Mouse (Mus musculus): Measurements from ENCODE around the gene Ak9. TPM values are rescaled to one million over a fixed set of nuclear protein-coding genes. Genes with fewer than 3 reads are reported as not detected.

The Ak9 gene
- total and polyA plus RNA-seq, 3 experiments = 0.21 TPM; not detected in 2

GRCm38 (mm10) chr10:41450137-41450670 lies 146.4 kb downstream of the Ak9 start, which contains the start of gene Zbtb24 (continued):
- TF ChIP-seq CHD1 (IDR thresholded peaks at IDR 0.05; ENCODE audit: low read depth, low read length) = no peak

- Histone ChIP-seq H3K9ac (ENCODE audit: control insufficient read depth, low read depth, low read length, poor library complexity, severe bottlenecking) (peak overlapping the region; percentile 80), H3K9me3 (replicated peaks; ENCODE audit: insufficient read depth, low read length) (no peaks in the 10 kb centered on the region), H3K27me3 (ENCODE audit: control insufficient read depth in 1 of 2, insufficient read depth in 2 of 2, low read length in 2 of 2) (no peaks in the 10 kb centered on the region), H3K4me1 (ENCODE audit: control insufficient read depth in 1 of 2, insufficient read depth in 2 of 2, low read length in 2 of 2) (peaks cover 4 to 21% of the 10 kb centered on the region in 2 experiments), H3K79me2 (ENCODE audit: control insufficient read depth, insufficient read depth, low read length, poor library complexity) (peaks cover 17% of the 10 kb centered on the region), H3K36me3 (ENCODE audit: control insufficient read depth in 1 of 2, insufficient read depth in 2 of 2, low read length in 2 of 2) (peaks cover 0 to 12% of the 10 kb centered on the region in 2 experiments; a peak in 2 of 4 replicates), H3K4me3 (ENCODE audit: control insufficient read depth in 1 of 2, insufficient read depth in 1 of 2, low read depth in 2 of 2, low read length in 2 of 2) (peak overlapping the region; percentile 77 to 97), H3K27ac (ENCODE audit: control insufficient read depth, low read depth, low read length) (peak overlapping the region; percentile 49)
- no peak for DNase-seq (ENCODE audit: low read depth, low spot score)
- no peak for TF ChIP-seq MAX (IDR thresholded peaks at IDR 0.05; ENCODE audit: low read length)
- TF ChIP-seq POLR2A (IDR thresholded peaks at IDR 0.05; ENCODE audit: control insufficient read depth in 1 of 2, insufficient read depth in 1 of 2, low read depth in 1 of 2, low read length in 2 of 2, poor library complexity in 1 of 2) = no peak
- no peak for TF ChIP-seq SIN3A (IDR thresholded peaks at IDR 0.05; ENCODE audit: low read length)
- TF ChIP-seq ZNF384 (IDR thresholded peaks at IDR 0.05; ENCODE audit: low read depth, low read length) = peak; percentile 90
- no peak for TF ChIP-seq ZC3H11A (IDR thresholded peaks at IDR 0.05; ENCODE audit: low read depth, low read length)
Measured at GRCm38 (mm10) chr10:41450780-41451522, 147.2 kb downstream of the Ak9 start.

- no peak for DNase-seq (ENCODE audit: low read depth, low spot score)
- no peaks in the 10 kb centered on the region for H3K27me3 ChIP-seq (ENCODE audit: control insufficient read depth in 1 of 2, insufficient read depth in 2 of 2, low read length in 2 of 2)
- peaks cover 17% of the 10 kb centered on the region for H3K79me2 ChIP-seq (ENCODE audit: control insufficient read depth, insufficient read depth, low read length, poor library complexity)
- no peaks in the 10 kb centered on the region for H3K9me3 ChIP-seq (replicated peaks; ENCODE audit: insufficient read depth, low read length)
- TF ChIP-seq UBTF (IDR thresholded peaks at IDR 0.05; ENCODE audit: borderline replicate concordance, insufficient read depth, low read depth, low read length) = no peak
- TF ChIP-seq TAL1 (IDR thresholded peaks at IDR 0.05; ENCODE audit: low read length) = no peak
- no peak for TF ChIP-seq NELFE (IDR thresholded peaks at IDR 0.05; ENCODE audit: low read depth, low read length)
- TF ChIP-seq ELF1 (IDR thresholded peaks at IDR 0.05; ENCODE audit: low read depth, low read length) = no peak
- TF ChIP-seq MYC (IDR thresholded peaks at IDR 0.05; ENCODE audit: low read depth, low read length) = no peak
- TF ChIP-seq MEF2A (IDR thresholded peaks at IDR 0.05; ENCODE audit: extremely low read depth, insufficient replicate concordance, low read depth, low read length, poor library complexity, severe bottlenecking) = no peak
- no peak for TF ChIP-seq RAD21 (IDR thresholded peaks at IDR 0.05; ENCODE audit: low read depth, low read length)
- no peak for TF ChIP-seq KAT2A (conservative IDR thresholded peaks at IDR 0.05; ENCODE audit: low read depth, low read length)
- no peak for TF ChIP-seq CHD2 (IDR thresholded peaks at IDR 0.05; ENCODE audit: low read length)
- TF ChIP-seq MAX (IDR thresholded peaks at IDR 0.05; ENCODE audit: low read length) = no peak
- H3K36me3 ChIP-seq (ENCODE audit: control insufficient read depth in 1 of 2, insufficient read depth in 2 of 2, low read length in 2 of 2) = peaks cover 0 to 16% of the 10 kb centered on the region in 2 experiments; a peak in 2 of 4 replicates
- H3K27ac ChIP-seq (ENCODE audit: control insufficient read depth, low read depth, low read length) = no peak overlapping the region
- H3K4me1 ChIP-seq (ENCODE audit: control insufficient read depth in 1 of 2, insufficient read depth in 2 of 2, low read length in 2 of 2) = peaks cover 4 to 27% of the 10 kb centered on the region in 2 experiments
- no peak overlapping the region for H3K9ac ChIP-seq (ENCODE audit: control insufficient read depth, low read depth, low read length, poor library complexity, severe bottlenecking)
- H3K4me3 ChIP-seq (ENCODE audit: control insufficient read depth in 1 of 2, insufficient read depth in 1 of 2, low read depth in 2 of 2, low read length in 2 of 2) = no peak overlapping the region
Measured at GRCm38 (mm10) chr10:41451656-41452055, 147.9 kb downstream of the Ak9 start.

All from MEL (cell line).